Mouse (Mus musculus): ENCODE measurements at regions not wholly inside any gene's neighbourhood (a gene's known extent, or its start where the extent isn't known, plus 50 kb on each side); places are given as distances from the start of the nearest gene placed in this dataset.

GRCm38 (mm10) chr2:159565921-159566320, 768.0 kb downstream of the Gm826 start:
- no peak for TF ChIP-seq FOSL1 (IDR thresholded peaks at IDR 0.05; ENCODE audit: insufficient read depth, low read length, poor library complexity, severe bottlenecking)
- TF ChIP-seq CTCF (IDR thresholded peaks at IDR 0.05; ENCODE audit: control insufficient read depth, insufficient read depth, insufficient read length), result no peak
- TF ChIP-seq USF1 (IDR thresholded peaks at IDR 0.05; ENCODE audit: low read depth), result no peak
